Mouse (Mus musculus): ENCODE data around the gene Emg1. TPM values are rescaled to one million over a fixed set of nuclear protein-coding genes. Genes with fewer than 3 reads are reported as not detected.
A peak's percentile ranks its signal among the peaks of the same experiment; 100 is the strongest.

The Emg1 gene
- polyA plus RNA-seq, 1 experiment from 2014 or later: 191 TPM

DNA sequence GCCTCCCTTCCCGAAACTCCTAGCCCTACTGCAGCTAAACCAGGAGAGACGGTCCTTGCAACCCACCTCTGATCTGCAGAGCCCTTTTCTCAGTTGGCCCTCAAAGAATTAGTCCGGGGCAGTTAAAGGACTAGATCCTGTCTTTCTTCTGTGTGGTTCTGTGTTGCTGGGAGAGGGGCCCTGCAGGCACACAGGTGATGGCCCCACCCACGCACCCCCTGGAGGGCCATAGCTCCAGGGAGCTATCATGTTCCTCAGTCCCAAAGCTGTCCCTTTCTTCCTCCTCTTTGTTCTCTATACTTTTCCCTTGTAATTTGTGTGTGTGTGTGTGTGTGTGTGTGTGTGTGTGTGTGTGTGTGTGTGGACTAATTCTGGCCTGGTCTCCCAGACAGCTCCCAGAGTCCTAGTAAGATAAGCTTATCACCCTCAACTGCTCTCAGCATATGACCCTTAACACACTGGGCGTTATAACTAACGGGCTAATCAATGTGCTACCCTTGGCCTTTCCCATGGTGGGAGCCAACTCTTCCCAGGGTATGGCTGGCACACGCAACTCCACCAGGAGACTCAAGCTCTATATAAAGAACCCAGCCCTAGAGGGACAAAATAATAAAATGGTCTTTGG, 7.5 kb upstream of the Emg1 start:
- no peaks in the 10 kb centered on the region; the same call in 1 of the 2 replicates for H3K4me1 ChIP-seq
- peak; percentile 45; the same call in 1 of the 2 replicates for ATAC-seq (ENCODE audit: insufficient read depth, low FRiP score, low read depth)
- peak overlapping the region; percentile 6; the same call in 1 of the 2 replicates for H3K9ac ChIP-seq
- peaks cover 23% of the 10 kb centered on the region for H3K36me3 ChIP-seq
- peak overlapping the region; percentile 46 for H3K4me2 ChIP-seq
- H3K9me3 ChIP-seq: no peaks in the 10 kb centered on the region
- H3K27ac ChIP-seq: peak overlapping the region; percentile 87
- no peaks in the 10 kb centered on the region for H3K27me3 ChIP-seq (replicated peaks)
- 57% methylated on average over 7 of the region's 7 CpGs for WGBS
- H3K4me3 ChIP-seq (replicated peaks): peak overlapping the region; percentile 49

DNA sequence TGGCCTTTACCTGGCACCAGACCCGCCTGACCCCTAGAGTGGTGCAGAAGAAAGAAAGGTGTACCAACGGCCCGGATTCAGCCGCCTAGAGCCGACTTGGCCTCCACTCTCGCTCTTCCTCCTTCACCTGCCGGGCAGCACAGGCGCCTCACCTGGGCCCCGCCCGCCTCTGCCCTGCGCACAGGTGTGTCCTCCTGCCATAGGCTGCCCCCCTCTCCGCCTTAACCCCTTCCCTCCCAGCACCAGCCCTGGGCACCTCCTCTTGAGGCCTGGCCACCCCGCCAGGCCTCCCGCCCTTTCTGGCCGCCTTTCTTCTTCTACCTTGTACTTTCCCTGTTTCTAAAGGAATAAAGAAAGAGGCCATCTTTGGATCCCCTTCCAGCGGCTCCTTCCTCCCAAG, 6.7 kb upstream of the Emg1 start:
- H3K4me3 ChIP-seq (replicated peaks): peak overlapping the region; percentile 49
- H3K36me3 ChIP-seq: peaks cover 29% of the 10 kb centered on the region
- peak overlapping the region; percentile 32; the same call in 1 of the 2 replicates for H3K9ac ChIP-seq
- peak overlapping the region; percentile 87 for H3K27ac ChIP-seq
- no peaks in the 10 kb centered on the region for H3K9me3 ChIP-seq
- H3K27me3 ChIP-seq (replicated peaks): no peaks in the 10 kb centered on the region
- 50% methylated on average over 14 of the region's 16 CpGs for WGBS
- H3K4me2 ChIP-seq: peak overlapping the region; percentile 46
- peaks cover 6% of the 10 kb centered on the region for H3K4me1 ChIP-seq
- peak; percentile 83 for ATAC-seq (ENCODE audit: insufficient read depth, low FRiP score, low read depth)

DNA sequence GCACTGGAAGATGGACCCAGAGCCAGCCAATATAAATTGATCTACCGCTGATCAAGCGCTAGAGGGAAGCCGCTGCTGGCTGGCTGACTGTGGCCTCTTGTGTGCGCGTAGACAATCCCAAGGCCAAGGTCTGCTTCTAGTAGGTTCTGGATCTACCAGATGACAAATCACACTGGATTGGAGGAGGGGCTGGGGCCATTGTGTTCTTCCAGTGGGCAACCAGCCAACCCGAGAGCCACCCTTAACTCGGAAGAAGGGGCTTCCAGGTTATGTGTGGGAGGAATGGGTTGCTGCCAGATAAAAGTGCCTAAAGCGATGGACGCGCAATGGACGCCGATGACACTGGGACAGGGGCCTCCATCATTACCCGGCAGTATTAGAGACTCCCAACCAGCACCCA, 6.0 kb upstream of the Emg1 start:
- Histone ChIP-seq H3K4me3 (replicated peaks) (peak overlapping the region; percentile 49), H3K4me1 (peaks cover 13% of the 10 kb centered on the region), H3K27me3 (replicated peaks) (no peaks in the 10 kb centered on the region), H3K36me3 (peaks cover 29% of the 10 kb centered on the region), H3K9me3 (no peaks in the 10 kb centered on the region), H3K27ac (peak overlapping the region; percentile 87), H3K4me2 (peak overlapping the region; percentile 46), H3K9ac (peak overlapping the region; percentile 32)
- WGBS: 61% methylated on average over 13 of the region's 13 CpGs
- ATAC-seq (ENCODE audit: insufficient read depth, low FRiP score, low read depth): no peak

DNA sequence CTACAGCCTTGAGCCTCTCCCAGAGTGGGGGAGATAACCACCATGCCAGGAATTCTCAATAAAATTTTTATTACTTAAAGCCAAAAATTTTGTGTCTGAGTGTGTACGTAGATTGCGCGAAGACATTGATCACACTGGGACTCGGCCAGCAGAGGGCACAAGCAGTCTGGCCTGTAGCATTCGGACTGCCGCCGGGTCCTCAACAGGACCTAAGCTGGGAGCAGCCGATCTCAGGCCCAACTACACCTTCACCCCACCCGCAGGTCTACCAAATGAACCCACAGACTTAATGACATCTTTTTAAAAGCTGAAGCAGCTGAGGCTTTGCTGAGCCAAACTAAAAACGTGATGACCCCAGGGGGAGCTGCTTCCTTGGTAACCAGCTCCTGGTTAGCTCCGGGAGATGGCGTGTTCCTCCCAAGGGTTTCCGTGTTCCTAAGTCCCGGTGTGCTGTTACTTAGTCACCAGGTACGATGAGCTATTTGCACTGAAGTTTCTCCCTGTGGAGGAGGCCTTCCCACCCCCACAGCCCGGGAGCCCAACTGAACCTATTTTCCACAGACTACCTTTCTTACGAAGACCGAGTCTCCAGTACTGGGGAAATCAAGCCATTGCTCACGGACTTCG, 5.0 kb upstream of the Emg1 start:
- H3K4me3 ChIP-seq (replicated peaks): peak overlapping the region; percentile 49
- H3K9ac ChIP-seq: no peak overlapping the region
- WGBS: 52% methylated on average over 20 of the region's 20 CpGs
- no peaks in the 10 kb centered on the region for H3K27me3 ChIP-seq (replicated peaks)
- peak overlapping the region; percentile 87 for H3K27ac ChIP-seq
- peaks cover 14% of the 10 kb centered on the region for H3K4me1 ChIP-seq
- H3K36me3 ChIP-seq: peaks cover 29% of the 10 kb centered on the region
- H3K9me3 ChIP-seq: no peaks in the 10 kb centered on the region
- ATAC-seq (ENCODE audit: insufficient read depth, low FRiP score, low read depth): no peak
- H3K4me2 ChIP-seq: peak overlapping the region; percentile 46

DNA sequence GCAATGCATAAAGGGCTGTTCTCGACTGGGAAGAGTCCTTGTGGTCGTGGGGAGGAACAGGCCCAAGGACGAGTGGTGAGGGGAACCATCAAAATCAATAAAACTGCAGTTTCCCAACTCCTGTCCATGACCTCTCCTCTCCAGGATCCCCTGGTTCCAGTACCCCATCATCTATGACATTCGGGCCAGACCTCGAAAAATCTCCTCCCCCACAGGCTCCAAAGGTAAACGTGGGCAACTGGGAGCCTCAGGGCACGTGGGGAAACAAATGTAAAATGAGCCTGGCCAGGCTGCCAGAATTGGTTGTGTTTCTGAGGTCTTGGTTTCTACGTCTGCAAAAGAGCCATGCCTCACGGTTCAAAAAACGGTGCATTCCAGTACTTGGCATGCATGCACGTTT, 940 bp upstream of the Emg1 start:
- Histone ChIP-seq H3K9me3 (no peaks in the 10 kb centered on the region), H3K9ac (peak overlapping the region; percentile 81), H3K4me3 (replicated peaks) (peak overlapping the region; percentile 77), H3K27ac (peak overlapping the region; percentile 85; the same call in 1 of the 2 replicates), H3K4me1 (peaks cover 30% of the 10 kb centered on the region), H3K36me3 (peaks cover 29% of the 10 kb centered on the region), H3K4me2 (peak overlapping the region; percentile 74), H3K27me3 (replicated peaks) (no peaks in the 10 kb centered on the region)
- WGBS: 10% methylated on average over 11 of the region's 11 CpGs
- no peak for ATAC-seq (ENCODE audit: insufficient read depth, low FRiP score, low read depth)

DNA sequence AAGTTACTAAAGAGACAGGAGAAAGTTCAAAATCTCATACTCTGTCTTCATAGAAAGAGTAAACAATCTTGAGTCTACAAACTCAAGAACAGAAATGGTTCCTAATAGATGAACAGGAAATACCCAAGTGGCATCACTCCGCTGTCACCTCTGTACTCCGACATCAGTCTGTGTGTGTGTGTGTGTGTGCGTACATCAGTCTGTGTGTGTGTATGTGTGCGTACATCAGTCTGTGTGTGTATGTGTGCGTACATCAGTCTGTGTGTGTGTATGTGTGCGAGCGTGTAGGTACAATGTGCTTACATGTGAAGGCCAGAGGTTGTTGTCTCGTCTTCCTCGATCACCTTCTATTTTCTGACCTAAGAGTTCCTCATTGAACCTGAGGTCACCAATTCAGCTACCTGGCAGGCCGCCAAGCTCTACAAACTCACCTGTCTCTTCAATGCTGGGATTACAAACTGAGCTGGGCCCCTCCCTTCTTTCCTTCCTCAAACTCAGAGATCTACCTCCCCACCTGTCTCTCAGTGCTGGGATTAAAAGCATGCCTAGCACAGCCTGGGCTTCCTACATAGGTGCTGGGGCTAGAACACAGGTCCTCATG, 3.6 kb downstream of the Emg1 start:
- WGBS: 81% methylated on average over 10 of the region's 10 CpGs

DNA sequence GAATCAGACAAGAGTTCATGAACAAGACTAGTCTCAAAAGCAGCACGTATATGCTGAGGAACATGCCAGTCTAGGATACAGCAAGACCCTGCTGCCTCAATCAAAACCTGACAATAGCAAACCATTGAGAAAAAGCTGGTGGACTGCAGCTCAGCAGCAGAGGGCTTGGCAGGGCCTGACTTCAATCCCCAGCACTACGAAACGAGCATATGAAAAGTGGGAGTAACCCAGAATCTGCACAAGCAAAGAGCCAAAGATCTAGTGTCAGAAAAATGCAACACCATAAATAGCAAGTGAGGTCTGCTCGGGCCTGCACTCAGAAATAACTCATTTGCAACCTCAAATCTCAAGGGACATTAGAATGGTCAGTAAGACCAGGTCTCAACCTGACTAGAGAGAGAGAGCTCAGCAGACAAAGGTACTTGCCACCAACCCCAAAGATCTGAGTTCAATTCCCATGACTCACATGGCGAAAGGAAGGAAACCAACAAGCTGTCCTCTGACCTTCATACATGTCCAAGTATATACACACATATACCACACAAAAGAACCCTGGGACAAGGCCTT, 5.8 kb downstream of the Emg1 start:
- no peak overlapping the region for H3K9ac ChIP-seq
- 83% methylated on average over 5 of the region's 5 CpGs for WGBS
- no peaks in the 10 kb centered on the region for H3K9me3 ChIP-seq
- no peak overlapping the region for H3K4me2 ChIP-seq
- H3K4me3 ChIP-seq (replicated peaks): no peak overlapping the region
- H3K36me3 ChIP-seq: peaks cover 26% of the 10 kb centered on the region
- peaks cover 16% of the 10 kb centered on the region for H3K4me1 ChIP-seq
- no peaks in the 10 kb centered on the region for H3K27me3 ChIP-seq (replicated peaks)
- ATAC-seq (ENCODE audit: insufficient read depth, low FRiP score, low read depth): no peak
- H3K27ac ChIP-seq: no peak overlapping the region

More for the DNA sequence above, 3.6 kb downstream of the Emg1 start:
- Histone ChIP-seq H3K27ac (no peak overlapping the region), H3K4me1 (peaks cover 21% of the 10 kb centered on the region), H3K9me3 (no peaks in the 10 kb centered on the region), H3K9ac (no peak overlapping the region), H3K27me3 (replicated peaks) (no peaks in the 10 kb centered on the region), H3K4me3 (replicated peaks) (no peak overlapping the region), H3K4me2 (no peak overlapping the region), H3K36me3 (peaks cover 19% of the 10 kb centered on the region)
- ATAC-seq (ENCODE audit: insufficient read depth, low FRiP score, low read depth): no peak

DNA sequence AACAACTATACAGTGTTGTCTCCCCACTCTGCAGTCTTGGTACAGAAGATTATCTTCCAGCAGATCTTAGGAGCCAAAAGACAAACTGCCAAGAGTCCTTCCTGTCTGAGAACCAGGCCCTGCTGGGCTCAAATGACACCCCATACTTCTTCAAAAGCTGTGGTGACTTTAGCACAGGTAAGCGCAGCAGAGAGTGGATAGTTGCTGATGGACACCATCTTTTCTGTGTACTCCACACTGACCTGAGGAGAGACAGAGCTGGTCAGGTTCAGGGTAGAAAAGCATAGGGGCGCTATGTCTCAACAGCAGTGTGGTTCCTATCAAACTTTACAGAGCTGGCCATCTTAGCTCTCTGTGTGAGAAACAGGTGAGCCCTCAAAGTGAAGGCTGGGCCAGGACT, 7.6 kb downstream of the Emg1 start:
- Histone ChIP-seq H3K4me3 (replicated peaks) (no peak overlapping the region), H3K27me3 (replicated peaks) (no peaks in the 10 kb centered on the region), H3K36me3 (peaks cover 31% of the 10 kb centered on the region), H3K9ac (no peak overlapping the region), H3K9me3 (no peaks in the 10 kb centered on the region), H3K4me1 (0 out of 2 replicates have a peak, but pooled peaks cover 2% of the 10 kb centered on the region), H3K4me2 (no peak overlapping the region), H3K27ac (no peak overlapping the region)
- ATAC-seq (ENCODE audit: insufficient read depth, low FRiP score, low read depth): no peak
- WGBS: 95% methylated on average over 2 of the region's 2 CpGs

DNA sequence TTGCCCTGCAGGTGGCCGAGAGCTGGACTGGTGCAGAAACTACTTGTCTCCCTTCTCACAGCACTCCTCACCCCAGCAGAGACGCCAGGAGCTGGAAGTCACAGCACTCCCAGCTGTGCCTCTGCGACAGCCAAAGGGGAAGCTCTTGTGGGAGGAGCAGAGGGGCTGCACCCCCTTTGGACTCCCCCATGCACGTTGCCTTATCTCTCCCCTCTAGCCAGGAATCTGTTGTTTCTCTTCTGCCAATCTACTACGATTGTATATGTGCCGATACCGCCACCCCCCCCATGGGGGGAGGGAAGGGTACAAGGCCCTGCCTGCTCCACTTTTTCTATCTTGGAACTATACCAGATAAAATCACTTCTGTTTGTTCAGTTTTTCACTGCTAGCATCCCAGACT, 8.2 kb downstream of the Emg1 start:
- Histone ChIP-seq H3K4me3 (replicated peaks) (no peak overlapping the region), H3K4me1 (no peaks in the 10 kb centered on the region), H3K36me3 (peaks cover 35% of the 10 kb centered on the region), H3K27me3 (replicated peaks) (no peaks in the 10 kb centered on the region), H3K9ac (no peak overlapping the region), H3K27ac (no peak overlapping the region), H3K9me3 (no peaks in the 10 kb centered on the region), H3K4me2 (no peak overlapping the region)
- 70% methylated on average over 7 of the region's 7 CpGs for WGBS
- no peak for ATAC-seq (ENCODE audit: insufficient read depth, low FRiP score, low read depth)

DNA sequence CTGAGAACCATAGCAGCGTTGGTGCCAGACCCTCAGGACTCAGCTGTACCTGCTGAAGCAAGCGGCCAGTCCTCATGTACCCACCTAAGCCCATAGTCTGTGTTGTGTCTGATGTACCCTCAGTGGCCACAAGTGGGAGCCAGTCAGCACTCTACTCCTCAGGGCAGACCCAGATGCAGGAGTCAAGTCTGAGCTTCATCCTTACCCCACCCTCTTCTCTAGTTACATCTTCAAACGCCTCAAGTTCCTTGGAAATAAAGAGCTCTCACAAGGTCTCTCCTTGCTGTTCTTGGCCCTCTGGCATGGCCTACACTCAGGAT, 9.2 kb downstream of the Emg1 start:
- Histone ChIP-seq H3K4me3 (replicated peaks) (no peak overlapping the region), H3K9me3 (no peaks in the 10 kb centered on the region), H3K4me2 (no peak overlapping the region), H3K36me3 (peaks cover 35% of the 10 kb centered on the region), H3K9ac (no peak overlapping the region), H3K27me3 (replicated peaks) (no peaks in the 10 kb centered on the region), H3K27ac (no peak overlapping the region), H3K4me1 (no peaks in the 10 kb centered on the region)
- 44% methylated on average over 3 of the region's 3 CpGs for whole genome bisulfite sequencing
- ATAC-seq (ENCODE audit: insufficient read depth, low FRiP score, low read depth): 0 out of 2 replicates have a peak, but pooled peaks have one; percentile 32

DNA sequence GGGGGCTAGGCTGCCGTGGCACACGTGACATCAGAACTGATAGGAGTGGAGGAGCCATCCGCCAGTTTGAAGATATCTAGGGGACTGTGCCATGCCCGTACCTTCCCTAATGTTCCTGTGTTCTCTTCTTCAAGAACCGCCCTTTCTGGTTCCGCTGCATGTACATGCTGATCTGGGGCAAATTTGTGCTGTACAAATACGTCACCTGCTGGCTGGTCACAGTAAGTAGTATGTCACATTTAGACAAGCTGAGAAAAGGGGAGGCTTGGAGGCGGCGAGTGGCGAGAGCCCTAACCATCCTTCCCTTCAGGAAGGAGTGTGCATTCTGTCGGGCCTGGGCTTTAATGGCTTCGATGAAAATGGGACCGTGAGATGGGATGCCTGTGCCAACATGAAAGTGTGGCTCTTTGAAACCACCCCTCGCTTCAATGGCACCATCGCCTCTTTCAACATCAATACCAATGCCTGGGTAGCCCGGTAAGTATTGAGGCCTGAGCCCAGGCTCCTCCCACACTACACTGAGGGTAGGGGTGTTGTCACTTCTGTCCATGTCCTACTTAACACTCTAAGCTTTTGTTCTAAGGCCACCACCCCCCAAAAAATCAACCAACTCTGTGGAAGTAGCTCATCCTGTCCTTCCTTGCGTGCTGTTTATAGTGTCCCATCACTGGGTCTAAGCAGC, 9.7 kb downstream of the Emg1 start:
- Histone ChIP-seq H3K27ac (no peak overlapping the region), H3K36me3 (peaks cover 35% of the 10 kb centered on the region)
- no peak for ATAC-seq (ENCODE audit: insufficient read depth, low FRiP score, low read depth)

More for the DNA sequence above, 9.7 kb downstream of the Emg1 start:
- Histone ChIP-seq H3K4me2 (no peak overlapping the region), H3K27me3 (replicated peaks) (no peaks in the 10 kb centered on the region), H3K4me3 (replicated peaks) (no peak overlapping the region), H3K9me3 (no peaks in the 10 kb centered on the region), H3K4me1 (no peaks in the 10 kb centered on the region), H3K9ac (no peak overlapping the region)
- WGBS: 90% methylated on average over 17 of the region's 17 CpGs
